Mouse (Mus musculus) ovary, adult 2 months (tissue): Measurements from ENCODE around the gene Ednra. TPM values are rescaled to one million over a fixed set of nuclear protein-coding genes. Genes with fewer than 3 reads are reported as not detected.

Experiments used
- polyA plus RNA-seq: library from polyadenylated mRNA; depleted of rRNA; stranded (reverse); fragments of >200 nt; gene quantifications from 2 replicates; pipeline ENCODE4 v1.2.3, GENCODE M21; 2012; rRNA removed

Ednra gene
- polyA plus RNA-seq: 25.3 and 28.1 TPM in 2 replicates

DNA sequence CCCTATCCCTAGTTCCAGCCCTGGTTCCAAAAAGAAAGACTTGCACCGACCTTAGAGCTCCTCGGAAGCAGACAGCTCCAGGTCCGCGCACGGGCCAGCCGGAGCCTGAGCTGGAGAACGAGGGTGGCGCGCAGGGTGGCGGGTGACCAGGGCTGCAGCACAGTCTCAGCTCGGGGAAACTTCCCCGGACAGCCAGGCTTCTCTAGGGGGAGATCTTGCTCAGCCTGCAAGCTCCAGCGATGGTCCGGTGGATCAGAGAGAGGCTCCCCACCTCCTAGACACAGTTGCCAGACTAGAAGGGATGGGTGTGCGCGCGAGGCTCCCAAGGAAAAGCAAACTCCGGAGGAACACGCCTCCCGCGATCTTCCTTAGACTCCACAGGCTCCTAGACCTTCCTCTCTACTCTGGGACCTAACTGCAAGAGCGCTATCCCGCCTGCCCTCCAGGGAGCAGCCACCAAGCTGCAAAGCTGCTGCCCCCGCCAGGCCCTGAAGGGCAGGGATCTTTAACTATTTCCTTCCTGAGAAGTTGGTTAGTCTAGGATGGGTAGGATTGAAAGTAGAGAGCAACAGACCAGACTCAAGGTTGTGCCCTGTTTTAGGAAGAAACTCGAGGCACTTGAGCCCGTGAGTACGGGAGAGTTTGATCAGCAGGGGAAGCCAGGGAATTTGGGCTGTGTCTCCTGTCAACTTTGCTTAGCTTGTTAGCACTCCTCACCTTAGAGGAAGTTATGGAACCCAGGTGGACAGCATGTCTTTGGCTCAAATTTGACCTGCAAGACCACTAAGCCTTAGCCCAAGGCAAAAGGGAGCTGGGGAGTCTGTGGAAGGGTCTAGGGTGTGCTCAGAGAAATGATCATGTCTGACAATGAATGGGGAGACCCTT lies at the start of gene Ednra:
Ednra (minus strand) TSS at position 419 of the 885 bp plus-strand sequence.

Other genes starting within 250 kb of the Ednra start
- 36.7 and 40.7 TPM in 2 replicates for gene Arhgap10, start 206.5 kb downstream of the Ednra start, polyA plus RNA-seq
- 9.9 and 10.9 TPM in 2 replicates for gene Prmt9, start 175.1 kb downstream of the Ednra start, polyA plus RNA-seq
- gene Tmem184c, start 113.8 kb downstream of the Ednra start, polyA plus RNA-seq: 12.3 and 14.1 TPM in 2 replicates